20 mouse cellular contexts compared by ENCODE assay signal in the genomic region with DNA sequence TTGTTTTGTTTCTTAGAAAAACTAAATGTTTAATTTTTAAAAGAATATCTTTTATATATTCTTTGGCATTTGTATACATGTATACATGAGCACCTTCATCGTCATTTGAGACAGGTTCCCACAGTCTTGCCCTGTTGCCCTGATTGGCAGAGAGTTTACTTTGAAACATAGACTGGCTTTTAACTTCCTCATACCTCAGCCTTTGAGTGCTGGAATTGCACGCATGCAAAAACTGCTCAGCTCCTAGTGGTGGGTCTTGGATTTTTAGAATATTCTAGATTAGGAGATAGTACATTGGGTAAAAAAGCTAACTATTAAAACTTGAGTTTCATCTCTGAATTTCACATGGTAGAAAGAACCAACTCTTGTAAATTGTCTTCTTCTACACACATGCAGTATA. TPM values are rescaled to one million over a fixed set of nuclear protein-coding genes. Genes with fewer than 3 reads are reported as not detected.
DNase-seq lines count a peak whose midpoint lies in the region; ATAC-seq and TF ChIP-seq lines count a peak whose summit lies in the region.
"Had no signal": no experiment of that assay in that cellular context is flagged by ENCODE, and none has a peak within 500 bp of the region (broad histone marks: within the 10 kb centered on the region; RNA-seq: fewer than 3 reads in every experiment).

No protein-coding gene starts in this region.

- intact Hi-C loops in left cerebral cortex, postnatal 4 days (cut with DNase I): no loop called here

- TF ChIP-seq POLR2A in MEL (IDR thresholded peaks at IDR 0.05; ENCODE audit: control insufficient read depth in 1 of 2, insufficient read depth in 1 of 2, low read depth in 1 of 2, low read length in 2 of 2, poor library complexity in 1 of 2): no peak

- H3K4me2 ChIP-seq in kidney, postnatal 0 days (ENCODE audit: low read length): no peak overlapping the region
- no peak overlapping the region for H3K4me2 ChIP-seq in kidney, embryonic 14.5 days (replicated peaks; ENCODE audit: low read depth, low read length)
- H3K4me2 ChIP-seq in liver, embryonic 12.5 days: peak overlapping the region; percentile 55
- H3K4me2 ChIP-seq: forebrain, embryonic 13.5 days; midbrain, embryonic 11.5 days had no signal

- H3K9me3 ChIP-seq in kidney, postnatal 0 days (replicated peaks; ENCODE audit: low read length): no peaks in the 10 kb centered on the region
- no peaks in the 10 kb centered on the region for H3K9me3 ChIP-seq in kidney, embryonic 14.5 days (ENCODE audit: control insufficient read depth, low read length)
- H3K9me3 ChIP-seq in MEL (replicated peaks; ENCODE audit: insufficient read depth, low read length): no peaks in the 10 kb centered on the region
- 0 out of 2 replicates have a peak, but pooled peaks cover 3% of the 10 kb centered on the region for H3K9me3 ChIP-seq in liver, embryonic 12.5 days (replicated peaks)
- H3K9me3 ChIP-seq: forebrain, embryonic 13.5 days had no signal

- peak; percentile 19; the same call in 1 of the 2 replicates for TF ChIP-seq CTCF in kidney, postnatal 0 days (IDR thresholded peaks at IDR 0.05; ENCODE audit: low read depth)
- peak in 2 of 3 experiments; percentile 11 to 26; a peak in 2 of 6 replicates for TF ChIP-seq CTCF in MEL (IDR thresholded peaks at IDR 0.05 in 2 of 3, conservative IDR thresholded peaks at IDR 0.05 in 1 of 3; ENCODE audit: control insufficient read depth in 1 of 3, insufficient read depth in 1 of 3, low read depth in 2 of 3, low read length in 3 of 3, poor library complexity in 1 of 3, severe bottlenecking in 1 of 3)

- no peaks in the 10 kb centered on the region for H3K4me1 ChIP-seq in kidney, postnatal 0 days (replicated peaks; ENCODE audit: insufficient read depth, low read length)
- H3K4me1 ChIP-seq in kidney, embryonic 14.5 days (ENCODE audit: control insufficient read depth, insufficient read depth, low read length): no peaks in the 10 kb centered on the region
- H3K4me1 ChIP-seq in MEL (ENCODE audit: control insufficient read depth in 1 of 2, insufficient read depth in 2 of 2, low read length in 2 of 2): peaks cover 17 to 25% of the 10 kb centered on the region in 2 experiments
- peaks cover 65% of the 10 kb centered on the region for H3K4me1 ChIP-seq in liver, embryonic 12.5 days
- H3K4me1 ChIP-seq: forebrain, embryonic 13.5 days had no signal

- no peak for DNase-seq in kidney, postnatal 0 days (ENCODE audit: low spot score)
- peak; percentile 76 for DNase-seq in MEL (ENCODE audit: low read depth, low spot score)
- no peak for DNase-seq in thymus, postnatal 36 days
- no peak for DNase-seq in left cerebral cortex, postnatal 4 days
- DNase-seq: adrenal gland, postnatal 25 days; cerebellum, adult 18-20 months; gastrocnemius, postnatal 25 days; kidney, adult 9 months; kidney, postnatal 4 days; layer of hippocampus, adult 9-11 months; lung, postnatal 14 days; right cerebral cortex, postnatal 4 days had no signal

- no peak overlapping the region for H3K27ac ChIP-seq in kidney, postnatal 0 days
- no peak overlapping the region for H3K27ac ChIP-seq in kidney, embryonic 14.5 days (ENCODE audit: low read depth, low read length)
- peak overlapping the region; percentile 47 for H3K27ac ChIP-seq in MEL (ENCODE audit: control insufficient read depth, low read depth, low read length)
- H3K27ac ChIP-seq in liver, embryonic 12.5 days: peak overlapping the region; percentile 86
- H3K27ac ChIP-seq: forebrain, embryonic 13.5 days had no signal

- H3K9ac ChIP-seq in kidney, postnatal 0 days (ENCODE audit: low read depth, low read length): no peak overlapping the region
- no peak overlapping the region for H3K9ac ChIP-seq in kidney, embryonic 14.5 days (ENCODE audit: low read depth, low read length)
- H3K9ac ChIP-seq in MEL (ENCODE audit: control insufficient read depth, low read depth, low read length, poor library complexity, severe bottlenecking): no peak overlapping the region
- no peak overlapping the region for H3K9ac ChIP-seq in liver, embryonic 12.5 days
- H3K9ac ChIP-seq: forebrain, embryonic 13.5 days had no signal

- ATAC-seq in kidney, postnatal 0 days (replicated peaks; ENCODE audit: low FRiP score, low read depth): no peak
- no peak for ATAC-seq in kidney, embryonic 14.5 days (ENCODE audit: low FRiP score, low TSS enrichment)
- no peak for ATAC-seq in liver, embryonic 12.5 days
- peak; percentile 42 for ATAC-seq in megakaryocyte progenitor cell, adult 5-6 weeks (replicated peaks; ENCODE audit: poor library complexity)
- ATAC-seq: forebrain, embryonic 13.5 days had no signal

- H3K36me3 ChIP-seq in kidney, postnatal 0 days (ENCODE audit: insufficient read depth, low read length): no peaks in the 10 kb centered on the region
- H3K36me3 ChIP-seq in kidney, embryonic 14.5 days (ENCODE audit: control insufficient read depth, insufficient read depth, low read length): no peaks in the 10 kb centered on the region
- H3K36me3 ChIP-seq in MEL (ENCODE audit: control insufficient read depth in 1 of 2, insufficient read depth in 2 of 2, low read length in 2 of 2): peaks cover 0 to 27% of the 10 kb centered on the region in 2 experiments; a peak in 2 of 4 replicates
- no peaks in the 10 kb centered on the region for H3K36me3 ChIP-seq in liver, embryonic 12.5 days

- 54% methylated on average over 2 of the region's 2 CpGs for WGBS in kidney, postnatal 0 days
- WGBS in kidney, embryonic 14.5 days: 61% methylated on average over 2 of the region's 2 CpGs
- WGBS in liver, embryonic 12.5 days (ENCODE audit: insufficient replicate concordance): 30% methylated on average over 2 of the region's 2 CpGs

- H3K27me3 ChIP-seq in kidney, postnatal 0 days (ENCODE audit: insufficient read depth, low read length): no peaks in the 10 kb centered on the region
- no peaks in the 10 kb centered on the region for H3K27me3 ChIP-seq in kidney, embryonic 14.5 days (ENCODE audit: control insufficient read depth, insufficient read depth, low read length)
- H3K27me3 ChIP-seq in MEL (ENCODE audit: control insufficient read depth in 1 of 2, insufficient read depth in 2 of 2, low read length in 2 of 2): no peaks in the 10 kb centered on the region
- H3K27me3 ChIP-seq in liver, embryonic 12.5 days (replicated peaks): no peaks in the 10 kb centered on the region
- H3K27me3 ChIP-seq: forebrain, embryonic 13.5 days had no signal

- no peak overlapping the region for H3K4me3 ChIP-seq in kidney, postnatal 0 days (replicated peaks; ENCODE audit: low read depth, low read length)
- no peak overlapping the region for H3K4me3 ChIP-seq in kidney, embryonic 14.5 days (ENCODE audit: low read length)
- H3K4me3 ChIP-seq in MEL (ENCODE audit: control insufficient read depth in 1 of 2, insufficient read depth in 1 of 2, low read depth in 2 of 2, low read length in 2 of 2): peak overlapping the region; percentile 18 to 40; a peak in 3 of 4 replicates
- no peak overlapping the region for H3K4me3 ChIP-seq in liver, embryonic 12.5 days
- H3K4me3 ChIP-seq: forebrain, embryonic 13.5 days had no signal

- no peaks in the 10 kb centered on the region for H3K79me2 ChIP-seq in MEL (ENCODE audit: control insufficient read depth, insufficient read depth, low read length, poor library complexity)

- TF ChIP-seq EP300 in MEL (IDR thresholded peaks at IDR 0.05; ENCODE audit: low read depth in 1 of 2, low read length in 2 of 2): no peak; a peak in 1 of 4 replicates

- TF ChIP-seq RAD21 in MEL (IDR thresholded peaks at IDR 0.05; ENCODE audit: low read depth, low read length): no peak

TF ChIP-seq in MEL, 35 proteins besides CTCF, POLR2A, EP300 and RAD21 (continues in another document):
- TF ChIP-seq MXI1 (IDR thresholded peaks at IDR 0.05; ENCODE audit: low read depth, low read length): peak; percentile 63
- TF ChIP-seq UBTF (IDR thresholded peaks at IDR 0.05; ENCODE audit: borderline replicate concordance, insufficient read depth, low read depth, low read length): no peak
- TF ChIP-seq ELF1 (IDR thresholded peaks at IDR 0.05; ENCODE audit: low read depth, low read length): no peak
- TF ChIP-seq MYC (IDR thresholded peaks at IDR 0.05; ENCODE audit: low read depth, low read length): 0 out of 2 replicates have a peak, but pooled peaks have one; percentile 35

RNA-seq across cellular contexts. Expression of a gene that starts 21.0 kb away (rescaled TPM):
- 0.12 and 0.36 TPM in 2 replicates for polyA plus RNA-seq in kidney, postnatal 0 days (2015; fragmentation: Nextera tagmentation; extraction: Ambion mirVana)
- 0.45 and 0.60 TPM in 2 replicates for polyA plus RNA-seq in kidney, embryonic 14.5 days (2014; fragmentation: Nextera tagmentation; extraction: Ambion mirVana)
- total RNA-seq in MEL (2012; rRNA removed): not detected in 2 replicates
- under 1 TPM in 1 of 2 experiments, not detected in 1; 0.04 TPM for polyA plus RNA-seq in MEL (2012; ENCODE audit: insufficient read depth in 1 of 2, insufficient read length in 2 of 2, low read depth in 1 of 2, low replicate concordance in 2 of 2, missing spikeins in 1 of 2)
- not detected in 2 replicates for polyA plus RNA-seq in liver, embryonic 12.5 days (2016; fragmentation: Nextera tagmentation; extraction: Ambion mirVana)
- total RNA-seq in megakaryocyte progenitor cell, adult 5-6 weeks (2015): 0.20 TPM in 1 of 2 replicates, not detected in the other
- total RNA-seq in megakaryocyte progenitor cell, adult 5-6 weeks (2017): not detected in 2 replicates
- under 1 TPM in 1 of 2 experiments, not detected in 1; 0.46 TPM for total RNA-seq in left cerebral cortex, postnatal 4 days (2021)
- total RNA-seq: monocyte, adult 5-6 weeks had no signal
- polyA plus RNA-seq: heart, postnatal 0 days; limb, embryonic 11.5 days had no signal

RNA-seq across cellular contexts. Expression of a gene that starts 24.7 kb away (rescaled TPM):
- 26.6 and 30.5 TPM in 2 replicates for polyA plus RNA-seq in kidney, postnatal 0 days (2015; fragmentation: Nextera tagmentation; extraction: Ambion mirVana)
- polyA plus RNA-seq in kidney, embryonic 14.5 days (2014; fragmentation: Nextera tagmentation; extraction: Ambion mirVana): 20.3 and 41.6 TPM in 2 replicates
- 19.7 and 21.6 TPM in 2 replicates for total RNA-seq in MEL (2012; rRNA removed)
- 100 to 1,000 TPM in 1 of 2 experiments, 10 to 100 TPM in 1; 53.3 to 107 TPM for polyA plus RNA-seq in MEL (2012; ENCODE audit: insufficient read depth in 1 of 2, insufficient read length in 2 of 2, low read depth in 1 of 2, low replicate concordance in 2 of 2, missing spikeins in 1 of 2)
- 53.0 and 54.2 TPM in 2 replicates for polyA plus RNA-seq in liver, embryonic 12.5 days (2016; fragmentation: Nextera tagmentation; extraction: Ambion mirVana)
- total RNA-seq in megakaryocyte progenitor cell, adult 5-6 weeks (2015): 57.6 and 60.4 TPM in 2 replicates
- 36.5 and 43.3 TPM in 2 replicates for total RNA-seq in megakaryocyte progenitor cell, adult 5-6 weeks (2017)
- 100 to 1,000 TPM in 1 of 2 experiments, 10 to 100 TPM in 1; 97.7 to 103 TPM for total RNA-seq in left cerebral cortex, postnatal 4 days (2021)

RNA-seq across cellular contexts. Expression of a gene that starts 53.2 kb away (rescaled TPM):
- polyA plus RNA-seq in kidney, postnatal 0 days (2015; fragmentation: Nextera tagmentation; extraction: Ambion mirVana): 78.6 and 81.0 TPM in 2 replicates
- 48.5 and 61.1 TPM in 2 replicates for polyA plus RNA-seq in kidney, embryonic 14.5 days (2014; fragmentation: Nextera tagmentation; extraction: Ambion mirVana)
- total RNA-seq in MEL (2012; rRNA removed): 14.9 and 19.7 TPM in 2 replicates
- polyA plus RNA-seq in MEL (2012; ENCODE audit: insufficient read depth in 1 of 2, insufficient read length in 2 of 2, low read depth in 1 of 2, low replicate concordance in 2 of 2, missing spikeins in 1 of 2): 10 to 100 TPM in 1 of 2 experiments, not detected in 1; 42.6 TPM
- 32.8 and 33.3 TPM in 2 replicates for polyA plus RNA-seq in liver, embryonic 12.5 days (2016; fragmentation: Nextera tagmentation; extraction: Ambion mirVana)
- total RNA-seq in megakaryocyte progenitor cell, adult 5-6 weeks (2015): 77.4 and 99.6 TPM in 2 replicates
- total RNA-seq in megakaryocyte progenitor cell, adult 5-6 weeks (2017): 61.7 and 64.3 TPM in 2 replicates
- 10 to 100 TPM; 66.6 to 81.4 TPM for total RNA-seq in left cerebral cortex, postnatal 4 days (2021)

Comparison
In these comparisons a context has a peak if more than half of its experiments do, and no peak if none do; other contexts are left out.
1. H3K27ac ChIP-seq: peak in MEL (single experiment) and liver, embryonic 12.5 days (single experiment); none in kidney, postnatal 0 days (single experiment) and kidney, embryonic 14.5 days (single experiment).
2. H3K4me3 ChIP-seq: peak in MEL (2 of 2); none in kidney, postnatal 0 days (single experiment), kidney, embryonic 14.5 days (single experiment) and liver, embryonic 12.5 days (single experiment).